ENCODE assay signal across 8 mouse cellular contexts in genomic region chr8:114591296-114592280, GRCm38 (mm10).
DNase-seq lines count a peak whose midpoint lies in the region; ATAC-seq lines count a peak whose summit lies in the region.

No protein-coding gene starts in this region.

- intact Hi-C loops in left cerebral cortex, postnatal 25 days (cut with DNase I): loop anchor here (5.0 kb wide), 1 partner anchor 106 kb away; no protein-coding TSS in a partner anchor

- H3K36me3 ChIP-seq in forebrain, embryonic 15.5 days: no peaks in the 10 kb centered on the region
- no peaks in the 10 kb centered on the region for H3K36me3 ChIP-seq in hindbrain, embryonic 11.5 days (ENCODE audit: control insufficient read depth, insufficient read depth, low read length)
- H3K36me3 ChIP-seq in midbrain, embryonic 14.5 days (ENCODE audit: control insufficient read depth, insufficient read depth, low read length): no peaks in the 10 kb centered on the region

- DNase-seq in adrenal gland, adult 2 months: peak; percentile 73
- DNase-seq in cerebellum, adult 11-12 months: peak; percentile 99
- peak; percentile 41 for DNase-seq in hindbrain, embryonic 11.5 days (ENCODE audit: low spot score)
- peak; percentile 61 to 74 for DNase-seq in left cerebral cortex, postnatal 25 days (ENCODE audit: low spot score in 2 of 2)
- peak; percentile 73 for DNase-seq in midbrain, embryonic 14.5 days
- no peak for DNase-seq in thymus, adult 18-20 months
- DNase-seq in thymus, postnatal 0 days (ENCODE audit: low spot score): no peak

- H3K4me1 ChIP-seq in forebrain, embryonic 15.5 days: peaks cover 37% of the 10 kb centered on the region
- peaks cover 3% of the 10 kb centered on the region; the same call in 1 of the 2 replicates for H3K4me1 ChIP-seq in hindbrain, embryonic 11.5 days (replicated peaks; ENCODE audit: control insufficient read depth, insufficient read depth, low read length)
- peaks cover 12% of the 10 kb centered on the region for H3K4me1 ChIP-seq in midbrain, embryonic 14.5 days (ENCODE audit: control insufficient read depth, insufficient read depth, low read length)

- peak overlapping the region; percentile 51; the same call in 1 of the 2 replicates for H3K27ac ChIP-seq in forebrain, embryonic 15.5 days (replicated peaks)
- peak overlapping the region; percentile 54 for H3K27ac ChIP-seq in hindbrain, embryonic 11.5 days (ENCODE audit: low read depth, low read length)
- peak overlapping the region; percentile 45; the same call in 1 of the 2 replicates for H3K27ac ChIP-seq in midbrain, embryonic 14.5 days (replicated peaks; ENCODE audit: low read depth, low read length)

- 23% methylated on average over 26 of the region's 26 CpGs for WGBS in forebrain, embryonic 15.5 days
- 49% methylated on average over 26 of the region's 26 CpGs for WGBS in hindbrain, embryonic 11.5 days
- WGBS in midbrain, embryonic 14.5 days: 34% methylated on average over 26 of the region's 26 CpGs

- peak; percentile 88 for ATAC-seq in forebrain, embryonic 15.5 days (replicated peaks)
- peak; percentile 55; the same call in 1 of the 2 replicates for ATAC-seq in hindbrain, embryonic 11.5 days (ENCODE audit: low FRiP score)
- 0 out of 2 replicates have a peak, but pooled peaks have one; percentile 24 for ATAC-seq in midbrain, embryonic 14.5 days (ENCODE audit: low FRiP score, low TSS enrichment)

- H3K27me3 ChIP-seq in forebrain, embryonic 15.5 days: no peaks in the 10 kb centered on the region
- no peaks in the 10 kb centered on the region for H3K27me3 ChIP-seq in hindbrain, embryonic 11.5 days (ENCODE audit: control insufficient read depth, insufficient read depth, low read length)
- H3K27me3 ChIP-seq in midbrain, embryonic 14.5 days (ENCODE audit: control insufficient read depth, insufficient read depth, low read length): no peaks in the 10 kb centered on the region

- H3K4me2 ChIP-seq in forebrain, embryonic 15.5 days (replicated peaks): peak overlapping the region; percentile 35
- H3K4me2 ChIP-seq in hindbrain, embryonic 11.5 days (replicated peaks; ENCODE audit: low read depth, low read length): no peak overlapping the region
- peak overlapping the region; percentile 23; the same call in 1 of the 2 replicates for H3K4me2 ChIP-seq in midbrain, embryonic 14.5 days (ENCODE audit: low read length)

- no peak overlapping the region for H3K4me3 ChIP-seq in forebrain, embryonic 15.5 days
- no peak overlapping the region for H3K4me3 ChIP-seq in hindbrain, embryonic 11.5 days (ENCODE audit: low read depth, low read length)
- H3K4me3 ChIP-seq in midbrain, embryonic 14.5 days (replicated peaks; ENCODE audit: low read depth, low read length): no peak overlapping the region

- no peaks in the 10 kb centered on the region; the same call in 1 of the 2 replicates for H3K9me3 ChIP-seq in forebrain, embryonic 15.5 days
- no peaks in the 10 kb centered on the region for H3K9me3 ChIP-seq in hindbrain, embryonic 11.5 days (ENCODE audit: control insufficient read depth, low read length)
- H3K9me3 ChIP-seq in midbrain, embryonic 14.5 days (ENCODE audit: control insufficient read depth, low read length): no peaks in the 10 kb centered on the region

- no peak overlapping the region for H3K9ac ChIP-seq in forebrain, embryonic 15.5 days (replicated peaks)
- no peak overlapping the region for H3K9ac ChIP-seq in hindbrain, embryonic 11.5 days (ENCODE audit: low read depth, low read length)
- no peak overlapping the region for H3K9ac ChIP-seq in midbrain, embryonic 14.5 days (replicated peaks; ENCODE audit: low read length)

Comparison
In these comparisons a context has a peak if more than half of its experiments do, and no peak if none do; other contexts are left out.
1. DNase-seq: peak in adrenal gland, adult 2 months (single experiment), cerebellum, adult 11-12 months (single experiment), hindbrain, embryonic 11.5 days (single experiment), left cerebral cortex, postnatal 25 days (2 of 2) and midbrain, embryonic 14.5 days (single experiment); none in thymus, adult 18-20 months (0 of 2) and thymus, postnatal 0 days (single experiment).
2. ATAC-seq: peak in every context shown above with its lines; median percentile 88 in forebrain, embryonic 15.5 days; 55 in hindbrain, embryonic 11.5 days; 24 in midbrain, embryonic 14.5 days.
3. Peak in every context shown above with its lines, with median percentiles within 50 percentile points of each other: H3K27ac ChIP-seq.